Mouse (Mus musculus) effector memory CD4-positive, alpha-beta T cell, adult 5 months (primary cell): ENCODE results near the gene Rela. TPM values are rescaled to one million over a fixed set of nuclear protein-coding genes. Genes with fewer than 3 reads are reported as not detected.

ENCODE experiments used
- polyA plus RNA-seq: library from polyadenylated mRNA; unstranded; fragments of 100-300 nt; shearing (Covaris generic); gene quantifications from one replicate; pipeline ENCODE4 v1.2.1, GENCODE M21; 2017

The Rela gene
- polyA plus RNA-seq, result 279 TPM

DNA sequence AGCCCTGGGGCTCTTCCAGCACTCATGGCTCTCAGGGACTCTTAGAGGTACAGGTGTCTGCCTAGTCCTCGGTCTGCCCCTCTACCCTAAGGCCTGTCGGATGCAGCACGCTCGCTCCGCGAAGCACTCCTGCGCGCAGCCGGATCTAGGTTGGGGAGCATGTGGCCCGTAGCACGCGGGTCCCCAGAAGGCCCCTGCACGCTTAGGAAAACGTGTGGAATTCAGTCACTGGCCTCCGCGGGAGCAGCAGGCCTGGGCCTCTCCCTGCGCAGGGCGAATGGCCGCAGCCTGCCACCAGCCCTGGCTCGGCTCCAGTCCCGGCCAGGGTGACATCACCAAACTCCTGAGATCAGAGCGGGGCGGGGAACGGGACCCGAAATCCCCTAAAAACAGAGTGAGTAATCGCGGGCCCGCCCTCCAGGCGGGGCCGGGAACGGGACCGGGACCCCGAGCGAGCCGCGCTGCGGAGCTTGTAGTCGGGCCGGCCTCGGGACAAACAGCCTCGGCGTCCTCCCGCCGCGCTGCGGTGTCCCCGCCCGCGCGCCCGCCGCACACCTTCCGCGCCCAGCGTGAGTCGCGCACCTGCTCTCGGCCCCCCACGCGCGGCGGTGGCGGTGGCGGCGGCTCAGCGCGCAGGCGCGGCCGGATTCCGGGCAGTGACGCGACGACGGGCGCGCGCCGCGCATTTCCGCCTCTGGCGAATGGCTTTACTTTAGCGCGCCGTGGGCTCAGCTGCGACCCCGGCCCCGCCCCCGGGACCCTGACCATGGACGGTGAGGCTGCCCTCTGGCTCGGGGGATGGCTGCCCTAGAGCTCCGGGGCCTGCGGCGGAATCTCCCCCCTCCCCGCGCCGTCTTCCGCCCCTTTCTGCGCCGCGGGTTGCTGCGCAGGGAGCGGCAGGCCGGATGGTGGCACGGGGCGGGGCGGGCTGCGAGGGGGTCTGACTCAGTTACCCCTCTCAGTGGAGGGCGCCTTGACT, at the start of gene Rela:
Gene Rela, plus strand, starts transcription at position 415 of the 979 bp plus-strand sequence.

DNA sequence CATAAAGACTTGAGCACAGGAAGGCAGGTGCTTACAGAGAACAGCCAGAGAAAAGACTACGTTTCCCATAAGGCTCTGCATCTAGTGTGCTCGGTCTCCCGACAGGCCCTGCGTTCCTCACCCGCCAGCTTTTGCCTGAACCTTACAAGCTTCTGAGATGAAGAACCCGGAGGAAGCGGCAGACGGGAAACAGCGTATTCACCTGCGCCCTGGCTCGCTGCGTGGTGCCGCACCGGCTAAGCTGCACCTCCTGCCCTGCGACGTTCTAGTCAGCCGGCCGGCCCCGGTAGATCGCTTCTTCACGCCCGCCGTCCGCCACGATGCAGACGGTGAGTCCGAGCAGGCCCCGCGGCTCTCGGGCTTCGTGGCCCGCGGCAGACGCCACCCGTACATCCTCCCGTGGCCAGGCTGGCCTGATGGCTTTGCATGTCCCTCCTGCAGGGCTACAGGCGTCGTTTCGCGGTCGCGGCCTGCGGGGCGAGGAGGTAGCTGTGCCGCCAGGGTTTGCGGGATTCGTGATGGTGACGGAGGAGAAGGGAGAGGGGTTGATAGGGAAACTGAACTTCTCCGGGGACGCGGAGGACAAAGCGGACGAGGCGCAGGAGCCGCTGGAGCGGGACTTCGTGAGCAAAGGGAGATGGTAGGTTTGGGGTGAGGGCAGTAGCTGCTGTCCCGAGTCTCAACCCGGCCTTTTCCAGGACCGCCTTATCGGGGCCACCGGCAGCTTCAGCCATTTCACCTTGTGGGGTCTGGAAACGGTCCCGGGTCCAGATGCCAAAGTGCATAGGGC, 35.3 kb upstream of the Rela start, which contains the start of gene Rnaseh2c:
Gene Rnaseh2c, plus strand, starts transcription at position 122 of the 790 bp plus-strand sequence.

DNA sequence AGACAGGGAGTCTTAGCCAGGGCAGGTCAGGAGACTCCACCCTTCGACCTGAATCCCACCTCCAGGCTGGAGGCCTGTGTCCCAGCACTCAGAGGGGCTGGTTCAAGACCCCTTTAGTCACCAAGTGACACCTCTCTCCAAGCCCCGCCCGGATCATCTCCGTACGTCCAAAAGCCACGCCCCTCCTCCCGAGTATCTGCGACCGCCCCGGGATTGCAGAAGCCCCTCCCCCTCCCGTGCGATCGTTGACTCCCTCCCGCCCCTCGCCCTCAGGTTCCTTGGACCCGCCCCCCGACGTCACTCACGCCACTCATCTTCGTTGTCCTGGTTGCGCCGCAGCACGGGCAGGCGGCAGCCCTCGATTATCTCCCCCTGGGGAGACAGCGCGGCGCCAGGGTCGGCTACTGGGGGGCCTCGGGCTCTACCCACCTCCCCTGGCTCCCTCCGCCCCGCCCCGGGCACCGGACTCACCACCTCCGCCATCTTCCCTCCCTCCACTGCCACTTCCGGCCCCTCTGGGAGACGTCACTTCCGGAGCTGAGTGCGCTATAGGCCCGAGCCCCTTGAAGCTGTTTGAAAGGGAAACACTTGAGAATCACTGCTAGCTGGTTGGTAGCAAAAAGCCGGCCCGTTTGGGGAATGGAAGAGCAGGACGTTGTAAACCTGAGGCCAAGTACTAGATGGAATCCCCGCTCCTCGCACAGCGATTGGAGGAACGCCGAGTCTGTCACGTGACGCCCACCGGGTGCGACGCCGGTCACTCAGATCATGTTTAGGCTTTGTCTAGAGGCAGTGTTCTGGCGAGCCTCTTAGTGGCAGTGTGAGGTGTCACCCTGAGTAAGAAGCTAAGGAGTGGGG, 27.5 kb upstream of the Rela start, which contains the start of gene Kat5:
Gene Kat5, minus strand, starts transcription at position 691 of the 858 bp plus-strand sequence.

DNA sequence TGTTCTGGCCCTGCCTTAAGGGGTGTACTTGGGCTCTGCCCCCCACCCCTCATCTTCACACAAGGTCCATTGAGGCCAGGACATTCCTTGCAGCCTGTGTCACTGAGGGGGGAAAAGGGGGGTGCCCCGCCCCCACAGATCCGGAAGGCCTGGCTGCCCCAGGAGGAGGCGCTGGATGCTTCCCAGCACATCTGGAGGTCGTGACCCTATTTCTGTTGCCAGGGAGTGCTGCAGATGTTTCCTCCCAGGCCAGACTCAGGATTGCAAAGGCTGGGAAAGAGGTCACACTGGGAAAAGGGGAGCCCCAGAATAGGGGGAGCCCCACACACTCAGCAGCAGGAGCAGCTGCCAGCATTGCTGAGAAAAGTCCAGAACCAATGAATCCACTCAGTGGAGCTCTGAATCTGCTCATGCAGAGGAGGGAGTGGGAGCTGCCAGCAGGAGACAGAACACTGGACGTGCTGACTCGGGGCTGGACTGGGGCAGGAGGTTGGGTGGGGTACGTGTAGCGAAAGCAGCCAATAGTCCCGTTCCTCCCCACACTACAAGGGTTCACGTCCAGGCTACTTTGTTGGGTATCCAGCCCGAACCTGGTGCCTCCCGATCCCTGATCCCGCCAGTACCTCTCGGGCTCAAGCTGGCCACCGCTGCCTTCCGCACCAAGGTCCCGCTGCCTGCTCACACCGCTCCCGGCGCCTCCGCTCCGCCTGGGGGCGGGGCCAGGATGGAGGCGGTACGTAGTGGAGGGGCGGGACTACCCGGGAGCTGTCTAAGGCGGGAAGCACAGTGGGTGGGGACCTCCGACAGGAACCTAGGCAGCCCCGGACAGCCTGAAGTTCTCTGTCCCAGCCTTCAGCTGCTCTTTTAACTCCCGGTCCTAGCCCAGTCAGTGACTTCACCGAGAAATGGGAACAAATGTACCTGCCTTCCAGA, 26.0 kb downstream of the Rela start, which contains the start of gene Sipa1:
Gene Sipa1, minus strand, starts transcription at position 727 of the 933 bp plus-strand sequence.

DNA sequence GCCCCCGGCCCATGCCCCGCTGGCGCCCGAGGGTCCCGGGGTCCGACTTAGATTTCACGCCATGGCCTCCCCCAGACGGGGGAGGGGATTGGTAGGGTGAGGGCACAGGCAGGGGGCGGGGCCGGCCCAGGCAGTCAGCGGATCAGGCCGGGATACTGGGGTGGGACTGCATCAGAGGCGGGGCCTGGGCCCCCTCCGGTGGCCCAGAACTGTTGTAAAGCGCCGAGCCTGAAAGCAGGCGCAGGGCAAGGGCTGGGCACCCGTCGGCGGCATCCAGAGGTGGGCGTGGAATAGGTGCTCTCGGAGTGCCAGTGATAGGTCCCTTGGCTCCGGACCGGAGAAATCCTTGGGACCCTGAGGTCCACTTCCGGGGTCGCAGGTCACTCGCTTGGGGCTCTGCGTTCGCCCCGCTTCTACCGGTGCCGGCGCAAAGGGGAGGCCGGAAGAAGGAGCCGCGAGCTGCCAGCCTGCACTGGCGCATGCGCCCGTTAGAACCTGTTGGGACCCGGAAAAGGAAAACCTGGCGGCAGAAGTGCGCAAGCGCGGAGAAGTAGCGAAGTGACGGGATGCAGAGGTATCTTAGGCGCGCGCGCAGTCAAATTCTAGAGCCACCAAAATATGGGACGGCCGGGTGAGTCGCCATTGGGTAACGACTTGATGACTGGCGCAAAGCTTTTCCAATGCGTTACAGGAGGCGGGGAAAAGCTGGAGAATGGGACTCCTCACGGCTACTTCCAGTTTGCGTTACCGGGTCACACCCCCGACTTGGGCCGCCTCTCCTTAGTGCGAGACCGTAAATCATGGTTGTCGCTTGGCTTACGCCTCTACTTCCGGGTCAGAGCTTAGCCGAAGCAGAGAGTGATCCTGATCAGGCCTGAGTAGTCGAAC, 51.2 kb downstream of the Rela start, which contains the start of the genes Map3k11 and Pcnx3:
Gene Map3k11, plus strand, starts transcription at position 543 of the 888 bp plus-strand sequence.
Gene Pcnx3, minus strand, starts transcription at position 709 of the 888 bp plus-strand sequence.

Other genes starting within 250 kb of the Rela start
- gene Sart1, start 248.8 kb upstream of the Rela start, polyA plus RNA-seq, result 218 TPM
- not detected for gene Tsga10ip, start 235.0 kb upstream of the Rela start, polyA plus RNA-seq
- 175 TPM for gene Drap1, start 212.5 kb upstream of the Rela start, polyA plus RNA-seq
- gene AI837181, start 212.3 kb upstream of the Rela start, polyA plus RNA-seq, result 24.5 TPM
- 0.77 TPM for gene Fosl1, start 189.9 kb upstream of the Rela start, polyA plus RNA-seq
- gene Ccdc85b, start 179.6 kb upstream of the Rela start, polyA plus RNA-seq, result 4.4 TPM
- 68.1 TPM for gene Fibp, start 176.9 kb upstream of the Rela start, polyA plus RNA-seq
- 191 TPM for gene Ctsw, start 169.0 kb upstream of the Rela start, polyA plus RNA-seq
- gene Efemp2, start 163.5 kb upstream of the Rela start, polyA plus RNA-seq, result 0.86 TPM
- 24.6 TPM for gene Mus81, start 149.1 kb upstream of the Rela start, polyA plus RNA-seq
- 2,701 TPM for gene Cfl1, start 147.0 kb upstream of the Rela start, polyA plus RNA-seq
- not detected for gene 1700020D05Rik, start 133.7 kb upstream of the Rela start, polyA plus RNA-seq
- gene Snx32, start 126.9 kb upstream of the Rela start, polyA plus RNA-seq, result 3.8 TPM
- not detected for gene Ovol1, start 76.8 kb upstream of the Rela start, polyA plus RNA-seq
- gene Ap5b1, start 69.5 kb upstream of the Rela start, polyA plus RNA-seq, result 8.2 TPM
- gene Rnaseh2c, start 35.6 kb upstream of the Rela start, polyA plus RNA-seq, result 84.3 TPM
- 66.5 TPM for gene Kat5, start 27.2 kb upstream of the Rela start, polyA plus RNA-seq
- gene Sipa1, start 26.2 kb downstream of the Rela start, polyA plus RNA-seq, result 174 TPM
- 58.1 TPM for gene Map3k11, start 51.3 kb downstream of the Rela start, polyA plus RNA-seq
- gene Pcnx3, start 51.4 kb downstream of the Rela start, polyA plus RNA-seq, result 45.2 TPM
- 2.7 TPM for gene Kcnk7, start 66.9 kb downstream of the Rela start, polyA plus RNA-seq
- 44.6 TPM for gene Ehbp1l1, start 88.8 kb downstream of the Rela start, polyA plus RNA-seq
- gene Fam89b, start 92.2 kb downstream of the Rela start, polyA plus RNA-seq, result 73.6 TPM
- 0.65 TPM for gene Ltbp3, start 103.4 kb downstream of the Rela start, polyA plus RNA-seq
- gene Scyl1, start 133.9 kb downstream of the Rela start, polyA plus RNA-seq, result 66.7 TPM
- 104 TPM for gene Frmd8, start 237.8 kb downstream of the Rela start, polyA plus RNA-seq
- 18.4 TPM for gene Slc25a45, start 240.3 kb downstream of the Rela start, polyA plus RNA-seq